Mouse (Mus musculus) thymus, adult 2 months (tissue): ENCODE results near the gene Slc45a3.

Source experiments
- CTCF ChIP-seq: fragments of 200-500 bp; IDR thresholded peaks from 2 replicates; pipeline ENCODE4 v1.5.1; 2012; ENCODE audit warnings: mild to moderate bottlenecking, control low read depth, low read length, moderate library complexity, borderline replicate concordance; ENCODE audit not compliant: control insufficient read depth, poor library complexity, insufficient read depth; ENCODE audit errors: extremely low read depth
- POLR2A ChIP-seq: fragments of 200-500 bp; IDR thresholded peaks from 2 replicates; pipeline ENCODE4 v1.6.1; 2012; ENCODE audit warnings: mild to moderate bottlenecking, low read length, control low read depth, moderate library complexity; ENCODE audit not compliant: control insufficient read depth, poor library complexity, insufficient read depth; ENCODE audit errors: extremely low read depth

DNA sequence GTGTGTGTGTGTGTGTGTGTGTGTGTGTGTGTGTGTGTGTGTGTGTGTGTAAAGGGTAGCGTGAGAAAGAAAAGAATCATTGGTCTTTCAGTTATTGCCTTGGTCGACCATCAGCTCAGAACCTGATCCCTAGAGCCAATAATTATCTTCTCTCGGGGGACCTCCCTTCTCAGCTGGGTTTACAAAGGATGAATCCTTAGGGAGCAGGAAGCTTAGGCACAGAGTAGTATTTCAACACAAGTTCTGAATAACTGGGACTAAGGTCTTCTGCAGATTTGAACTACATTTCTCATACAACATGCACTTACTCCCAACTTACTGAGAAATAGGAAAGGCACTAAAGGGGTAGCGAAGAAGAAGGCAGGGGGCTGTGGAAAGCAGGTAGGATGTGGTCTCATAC is 26.7 kb downstream of the Slc45a3 start:
- TF ChIP-seq CTCF (no peak), POLR2A (no peak)
